Comparison of ENCODE assay signal across 24 mouse cellular contexts in genomic region chr19:37252104-37252503, GRCm38 (mm10). TPM values are rescaled to one million over a fixed set of nuclear protein-coding genes. Genes with fewer than 3 reads are reported as not detected.
DNase-seq lines count a peak whose midpoint lies in the region; ATAC-seq and TF ChIP-seq lines count a peak whose summit lies in the region.
"Had no signal": no experiment of that assay in that cellular context is flagged by ENCODE, and none has a peak within 500 bp of the region (broad histone marks: within the 10 kb centered on the region; RNA-seq: fewer than 3 reads in every experiment).

No protein-coding gene starts in this region.

- no peak for TF ChIP-seq POLR2A in ES-Bruce4 (IDR thresholded peaks at IDR 0.05; ENCODE audit: insufficient read depth, low read length)

- no peak for TF ChIP-seq EP300 in ES-Bruce4 (IDR thresholded peaks at IDR 0.05; ENCODE audit: insufficient read depth, low read depth, low read length)

- DNase-seq in liver = peak; percentile 41
- no peak for DNase-seq in liver, embryonic 11.5 days (ENCODE audit: low spot score)
- DNase-seq in urinary bladder, postnatal 14 days (ENCODE audit: low spot score) = no peak
- DNase-seq in hindbrain, embryonic 14.5 days (ENCODE audit: low spot score) = no peak
- DNase-seq: adrenal gland, adult 8-10 months; B cell, adult 2 months; cerebellum, adult 18-20 months; gastrocnemius, adult 2 months; kidney, postnatal 25 days; layer of hippocampus, postnatal 36 days; lung, adult 18-20 months; lung, postnatal 10 days; midbrain, embryonic 14.5 days; thymus, adult 2 months had no signal

- H3K4me2 ChIP-seq in liver, embryonic 11.5 days = no peak overlapping the region
- no peak overlapping the region for H3K4me2 ChIP-seq in hindbrain, embryonic 14.5 days (replicated peaks)
- H3K4me2 ChIP-seq: heart, embryonic 11.5 days had no signal

- WGBS in liver, embryonic 11.5 days = 64% methylated on average over 6 of the region's 6 CpGs
- 66% methylated on average over 6 of the region's 6 CpGs for WGBS in hindbrain, embryonic 14.5 days

- no peaks in the 10 kb centered on the region for H3K36me3 ChIP-seq in liver, embryonic 11.5 days (ENCODE audit: control insufficient read depth, insufficient read depth, low read length)
- no peaks in the 10 kb centered on the region for H3K36me3 ChIP-seq in ES-Bruce4 (ENCODE audit: control insufficient read depth, insufficient read depth, low read length, poor library complexity, severe bottlenecking)
- no peaks in the 10 kb centered on the region for H3K36me3 ChIP-seq in hindbrain, embryonic 14.5 days (replicated peaks; ENCODE audit: control insufficient read depth, insufficient read depth)
- H3K36me3 ChIP-seq: embryonic facial prominence, embryonic 10.5 days; hindbrain, embryonic 10.5 days had no signal

- H3K9me3 ChIP-seq in liver, embryonic 11.5 days (ENCODE audit: control insufficient read depth, low read length) = no peaks in the 10 kb centered on the region
- H3K9me3 ChIP-seq in ES-Bruce4 (replicated peaks; ENCODE audit: control insufficient read depth, insufficient read depth, low read length, poor library complexity, severe bottlenecking) = no peaks in the 10 kb centered on the region
- no peaks in the 10 kb centered on the region for H3K9me3 ChIP-seq in hindbrain, embryonic 14.5 days (ENCODE audit: control insufficient read depth, low read length)
- H3K9me3 ChIP-seq: embryonic facial prominence, embryonic 10.5 days; hindbrain, embryonic 10.5 days had no signal

- no peak for ATAC-seq in liver, embryonic 11.5 days (replicated peaks; ENCODE audit: low FRiP score)
- ATAC-seq in erythroblast, adult 5-6 weeks (replicated peaks; ENCODE audit: low FRiP score, poor library complexity, severe bottlenecking) = 0 out of 2 replicates have a peak, but pooled peaks have one; percentile 50
- no peak for ATAC-seq in megakaryocyte, adult 5-6 weeks (ENCODE audit: poor library complexity, severe bottlenecking)
- no peak for ATAC-seq in hindbrain, embryonic 14.5 days (ENCODE audit: low FRiP score)
- ATAC-seq: activated CD4-positive, CD25-positive, alpha-beta regulatory T cell, adult 4 months; hindbrain, postnatal 0 days; intestine, postnatal 0 days; Patski had no signal

- H3K4me1 ChIP-seq in liver, embryonic 11.5 days (replicated peaks; ENCODE audit: control insufficient read depth, insufficient read depth, low read length) = no peaks in the 10 kb centered on the region
- no peaks in the 10 kb centered on the region for H3K4me1 ChIP-seq in ES-Bruce4 (ENCODE audit: control insufficient read depth, insufficient read depth, low read length)
- H3K4me1 ChIP-seq in hindbrain, embryonic 14.5 days (replicated peaks; ENCODE audit: control insufficient read depth, insufficient read depth, low read length) = no peaks in the 10 kb centered on the region
- H3K4me1 ChIP-seq: embryonic facial prominence, embryonic 10.5 days; hindbrain, embryonic 10.5 days had no signal

- H3K4me3 ChIP-seq in liver, embryonic 11.5 days (ENCODE audit: low read depth, low read length) = no peak overlapping the region
- peak overlapping the region; percentile 42 for H3K4me3 ChIP-seq in ES-Bruce4 (ENCODE audit: low read depth, low read length)
- H3K4me3 ChIP-seq in hindbrain, embryonic 14.5 days (replicated peaks; ENCODE audit: low read length) = no peak overlapping the region
- H3K4me3 ChIP-seq: embryonic facial prominence, embryonic 10.5 days; gastrocnemius, adult 2 months; hindbrain, embryonic 10.5 days had no signal

- no peak overlapping the region for H3K27ac ChIP-seq in liver, embryonic 11.5 days (ENCODE audit: low read depth, low read length)
- no peak overlapping the region for H3K27ac ChIP-seq in ES-Bruce4 (ENCODE audit: insufficient read depth, low read length)
- H3K27ac ChIP-seq in hindbrain, embryonic 14.5 days = no peak overlapping the region
- H3K27ac ChIP-seq: embryonic facial prominence, embryonic 10.5 days; gastrocnemius, adult 2 months; hindbrain, embryonic 10.5 days; hindbrain, postnatal 0 days had no signal

- H3K9ac ChIP-seq in liver, embryonic 11.5 days (ENCODE audit: low read depth, low read length) = no peak overlapping the region
- no peak overlapping the region for H3K9ac ChIP-seq in ES-Bruce4 (ENCODE audit: low read depth, poor library complexity, severe bottlenecking)
- no peak overlapping the region for H3K9ac ChIP-seq in hindbrain, embryonic 14.5 days

- no peaks in the 10 kb centered on the region for H3K27me3 ChIP-seq in liver, embryonic 11.5 days (replicated peaks; ENCODE audit: control insufficient read depth, insufficient read depth, low read length)
- no peaks in the 10 kb centered on the region for H3K27me3 ChIP-seq in ES-Bruce4 (ENCODE audit: control insufficient read depth, insufficient read depth, low read length, poor library complexity, severe bottlenecking)
- H3K27me3 ChIP-seq in hindbrain, embryonic 14.5 days (ENCODE audit: control insufficient read depth, insufficient read depth, low read length) = no peaks in the 10 kb centered on the region

- no peak for TF ChIP-seq CTCF in ES-Bruce4 (IDR thresholded peaks at IDR 0.05; ENCODE audit: low read depth, low read length)

RNA-seq across cellular contexts. Expression of gene Cpeb3, which starts 43.7 kb away (rescaled TPM):
- 1.3 and 2.0 TPM in 2 replicates for polyA plus RNA-seq in liver, embryonic 11.5 days (2014; fragmentation: Nextera tagmentation; extraction: Ambion mirVana)
- 3.7 and 4.3 TPM in 2 replicates for polyA plus RNA-seq in ES-Bruce4 (2011; ENCODE audit: insufficient read depth, insufficient read length, low read depth, missing spikeins)
- total RNA-seq in erythroblast, adult 5-6 weeks (2015; ENCODE audit: low replicate concordance) = 76.5 and 113 TPM in 2 replicates
- total RNA-seq in erythroblast, adult 5-6 weeks (2017; ENCODE audit: low replicate concordance) = 90.5 and 97.3 TPM in 2 replicates
- 0.58 and 1.2 TPM in 2 replicates for total RNA-seq in megakaryocyte, adult 5-6 weeks (2015)
- total RNA-seq in megakaryocyte, adult 5-6 weeks (2017) = 0.37 and 1.3 TPM in 2 replicates
- 10.8 and 11.5 TPM in 2 replicates for polyA plus RNA-seq in hindbrain, embryonic 14.5 days (2014; fragmentation: Nextera tagmentation; extraction: Ambion mirVana)

RNA-seq across cellular contexts. Expression of gene March5, which starts 44.8 kb away (rescaled TPM):
- polyA plus RNA-seq in liver, embryonic 11.5 days (2014; fragmentation: Nextera tagmentation; extraction: Ambion mirVana) = 117 and 130 TPM in 2 replicates
- polyA plus RNA-seq in ES-Bruce4 (2011; ENCODE audit: insufficient read depth, insufficient read length, low read depth, missing spikeins) = 174 and 194 TPM in 2 replicates
- total RNA-seq in erythroblast, adult 5-6 weeks (2015; ENCODE audit: low replicate concordance) = 393 and 429 TPM in 2 replicates
- total RNA-seq in erythroblast, adult 5-6 weeks (2017; ENCODE audit: low replicate concordance) = 510 and 553 TPM in 2 replicates
- 84.3 and 90.3 TPM in 2 replicates for total RNA-seq in megakaryocyte, adult 5-6 weeks (2015)
- 52.5 and 52.6 TPM in 2 replicates for total RNA-seq in megakaryocyte, adult 5-6 weeks (2017)
- 123 and 130 TPM in 2 replicates for polyA plus RNA-seq in hindbrain, embryonic 14.5 days (2014; fragmentation: Nextera tagmentation; extraction: Ambion mirVana)
